Mouse (Mus musculus) limb, embryonic 14.5 days (tissue): ENCODE data around the gene Gak. TPM values are rescaled to one million over a fixed set of nuclear protein-coding genes. Genes with fewer than 3 reads are reported as not detected.

ENCODE experiments used
- ATAC-seq: fragments of 200-750 bp; cut with Nextera tagmentation; 2 replicates; pipeline ENCODE4 v1.8.0; 2017; ENCODE audit warnings: low read depth, moderate number of reproducible peaks, moderate TSS enrichment; ENCODE audit not compliant: low FRiP score
- DNase-seq: peaks from one replicate; pipeline ENCODE4 v3.0.0-alpha.2; 2015; ENCODE audit warnings: low spot score
- H3K27ac ChIP-seq: fragments of 300-500 bp; sonication (generic); replicated peaks from 2 replicates; pipeline ENCODE4 v1.5.1; 2014; ENCODE audit warnings: low read depth, mild to moderate bottlenecking, low read length, moderate library complexity, mixed read lengths
- H3K27me3 ChIP-seq: fragments of 300-500 bp; sonication (generic); 2 replicates; pipeline ENCODE4 v1.6.1; 2014; ENCODE audit warnings: low read length, mixed read lengths; ENCODE audit not compliant: control insufficient read depth, insufficient read depth
- H3K36me3 ChIP-seq: fragments of 300-500 bp; sonication (generic); 2 replicates; pipeline ENCODE4 v1.6.1; 2014; ENCODE audit warnings: mild to moderate bottlenecking, low read length, moderate library complexity, mixed read lengths; ENCODE audit not compliant: control insufficient read depth, insufficient read depth
- H3K4me1 ChIP-seq: fragments of 300-500 bp; sonication (generic); 2 replicates; pipeline ENCODE4 v1.6.1; 2014; ENCODE audit warnings: antibody characterized with exemption, low read length, mixed read lengths; ENCODE audit not compliant: control insufficient read depth, insufficient read depth
- H3K4me2 ChIP-seq: fragments of 300-500 bp; sonication (generic); replicated peaks from 2 replicates; pipeline ENCODE4 v1.6.1; 2014; ENCODE audit warnings: low read depth, mild to moderate bottlenecking, low read length, moderate library complexity; ENCODE audit not compliant: severe bottlenecking
- H3K4me3 ChIP-seq: fragments of 300-500 bp; sonication (generic); replicated peaks from 2 replicates; pipeline ENCODE4 v1.5.1; 2014; ENCODE audit warnings: low read length
- H3K9ac ChIP-seq: fragments of 300-500 bp; sonication (generic); 2 replicates; pipeline ENCODE4 v1.6.1; 2014; ENCODE audit warnings: mild to moderate bottlenecking, low read depth, low read length, moderate library complexity; ENCODE audit not compliant: severe bottlenecking
- H3K9me3 ChIP-seq: fragments of 300-500 bp; sonication (generic); 2 replicates; pipeline ENCODE4 v1.6.1; 2016; ENCODE audit warnings: low read length; ENCODE audit not compliant: control insufficient read depth
- POLR2A ChIP-seq: fragments of 200-500 bp; IDR thresholded peaks from 2 replicates; pipeline ENCODE4 v1.8.0; 2012; ENCODE audit warnings: inconsistent platforms, mild to moderate bottlenecking, moderate library complexity, borderline replicate concordance; ENCODE audit not compliant: insufficient read depth, insufficient read length; ENCODE audit errors: extremely low read depth
- WGBS: fragments of 180-500 bp; shearing (Covaris S2); extraction: QIAGEN DNeasy Blood & Tissue Kit; methylation state at CpG from one replicate; pipeline ENCODE4 v1.1.7; 2014; 5-methylcytosine and 5-hydroxymethylcytosine counted together
- polyA plus RNA-seq, 2 experiments: library from polyadenylated mRNA; depleted of rRNA in 1 of 2; stranded (reverse) in 1 of 2; unstranded in 1 of 2; fragments of >200 nt; fragmentation: Nextera tagmentation in 1 of 2; extraction: Ambion mirVana in 1 of 2; gene quantifications; 2 replicates each; pipeline versions ENCODE4 v1.2.1 to v1.2.3; 2012 to 2014

Gak gene
- polyA plus RNA-seq, 2 experiments: 46.0 to 55.6 TPM

DNA sequence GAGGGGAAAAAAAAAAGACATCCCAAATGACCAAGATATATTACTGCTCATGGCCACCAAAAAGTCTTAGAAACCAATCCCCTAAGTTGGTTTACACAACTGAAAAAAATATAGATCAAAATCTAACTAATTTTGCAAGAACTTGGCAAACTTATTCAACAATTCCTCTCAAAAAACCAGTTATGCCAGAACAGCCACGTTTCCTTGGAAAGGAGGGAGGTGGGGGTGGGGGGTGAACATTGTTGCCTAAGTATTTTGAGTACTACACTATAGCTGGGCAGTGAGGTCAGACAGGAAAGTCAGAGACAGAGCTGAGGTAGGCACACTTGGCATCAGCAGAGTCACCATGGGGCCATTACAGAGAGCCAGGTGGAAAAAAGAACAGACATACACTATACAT, 29.6 kb downstream of the Gak start:
- H3K36me3 ChIP-seq: peaks cover 92% of the 10 kb centered on the region
- 68% methylated on average over 1 of the region's 1 CpGs for WGBS
- no peak for TF ChIP-seq POLR2A

DNA sequence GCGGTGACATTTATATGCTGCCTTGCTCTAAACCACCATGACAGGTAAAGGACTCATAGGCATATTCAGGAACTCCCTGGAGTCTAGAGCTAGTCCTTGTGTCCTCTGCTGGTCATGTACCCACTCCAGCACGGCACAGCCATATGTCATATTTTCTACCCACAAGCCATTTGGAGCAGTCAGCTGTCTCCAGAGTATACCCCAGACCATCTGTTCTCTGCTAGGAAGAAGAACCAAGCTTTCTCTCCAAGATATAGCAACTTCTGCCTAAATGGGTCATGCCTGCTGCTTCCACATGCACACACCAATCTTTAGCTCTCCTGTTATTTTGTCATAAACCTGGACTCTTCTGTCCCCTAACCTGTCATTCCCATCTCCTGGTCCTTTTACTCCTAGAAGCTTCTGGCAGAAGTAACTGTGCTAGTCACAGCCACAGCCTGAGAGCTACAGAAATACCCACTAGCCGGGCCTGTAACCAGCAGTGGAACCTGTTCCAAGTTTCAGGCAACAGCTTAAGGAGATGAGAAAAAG, 48.1 kb downstream of the Gak start:
- TF ChIP-seq POLR2A: no peak
- peaks cover 88% of the 10 kb centered on the region for H3K36me3 ChIP-seq
- H3K27me3 ChIP-seq: no peaks in the 10 kb centered on the region
- no peak overlapping the region for H3K4me3 ChIP-seq
- H3K4me2 ChIP-seq: no peak overlapping the region
- ATAC-seq (no peak), DNase-seq (no peak)
- no peak overlapping the region for H3K27ac ChIP-seq
- H3K9ac ChIP-seq: no peak overlapping the region
- 85% methylated on average over 3 of the region's 3 CpGs for WGBS
- H3K4me1 ChIP-seq: no peaks in the 10 kb centered on the region
- H3K9me3 ChIP-seq: no peaks in the 10 kb centered on the region

More for the DNA sequence above, 29.6 kb downstream of the Gak start:
- Histone ChIP-seq H3K9ac (no peak overlapping the region), H3K4me1 (no peaks in the 10 kb centered on the region), H3K4me2 (no peak overlapping the region), H3K27me3 (no peaks in the 10 kb centered on the region), H3K9me3 (no peaks in the 10 kb centered on the region), H3K4me3 (no peak overlapping the region), H3K27ac (no peak overlapping the region)
- no peak for ATAC-seq
- DNase-seq: no peak

DNA sequence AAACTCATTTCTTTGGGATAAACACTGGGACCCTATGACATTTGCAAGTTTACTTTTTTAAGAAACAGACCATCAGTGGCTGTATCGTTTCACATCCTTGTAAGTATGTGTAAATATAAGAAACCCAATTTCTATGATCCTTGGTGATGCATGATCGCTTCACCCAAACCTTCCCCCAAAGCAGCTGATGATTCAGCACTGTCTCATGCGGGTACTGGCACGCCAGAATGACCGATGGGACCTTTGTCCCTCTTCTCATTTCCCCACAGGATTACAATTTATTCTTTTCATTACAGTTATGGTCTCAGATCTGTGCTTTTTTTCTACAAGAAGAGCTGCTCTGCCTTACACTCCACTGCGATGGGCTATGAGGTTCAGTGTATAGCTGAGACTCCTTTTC, 56.5 kb downstream of the Gak start:
- no peak for DNase-seq
- no peak overlapping the region for H3K4me3 ChIP-seq
- H3K4me2 ChIP-seq: no peak overlapping the region
- TF ChIP-seq POLR2A: no peak
- no peak overlapping the region for H3K27ac ChIP-seq
- H3K36me3 ChIP-seq: peaks cover 95% of the 10 kb centered on the region
- no peaks in the 10 kb centered on the region for H3K4me1 ChIP-seq
- no peaks in the 10 kb centered on the region for H3K27me3 ChIP-seq
- no peak overlapping the region for H3K9ac ChIP-seq
- 98% methylated on average over 6 of the region's 6 CpGs for WGBS
- no peak for ATAC-seq
- H3K9me3 ChIP-seq: no peaks in the 10 kb centered on the region

DNA sequence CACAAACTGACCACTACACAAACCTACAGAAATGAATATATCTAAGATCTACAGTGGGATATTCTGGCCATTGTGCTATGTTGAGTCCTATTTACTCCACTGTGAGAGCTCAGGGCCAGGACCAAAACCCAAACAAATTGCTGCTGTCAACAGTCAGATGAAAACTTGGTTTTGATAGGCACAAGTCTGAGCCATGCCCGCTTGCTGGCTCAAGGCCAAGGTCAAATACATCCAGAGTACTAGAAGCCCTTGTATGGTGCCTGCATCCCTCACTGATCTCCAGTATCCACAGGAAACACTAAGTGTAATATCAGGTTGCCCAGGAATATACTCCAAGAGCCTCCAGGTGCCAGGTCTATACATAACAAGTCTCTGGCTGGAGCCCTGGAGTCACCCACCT, 58.6 kb downstream of the Gak start:
- H3K9me3 ChIP-seq: no peaks in the 10 kb centered on the region
- no peak overlapping the region for H3K9ac ChIP-seq
- 80% methylated on average over 1 of the region's 1 CpGs for WGBS
- TF ChIP-seq POLR2A: no peak
- H3K27ac ChIP-seq: no peak overlapping the region
- peaks cover 89% of the 10 kb centered on the region for H3K36me3 ChIP-seq
- ATAC-seq (no peak), DNase-seq (no peak)
- no peak overlapping the region for H3K4me2 ChIP-seq
- H3K4me1 ChIP-seq: no peaks in the 10 kb centered on the region
- no peaks in the 10 kb centered on the region for H3K27me3 ChIP-seq
- no peak overlapping the region for H3K4me3 ChIP-seq

DNA sequence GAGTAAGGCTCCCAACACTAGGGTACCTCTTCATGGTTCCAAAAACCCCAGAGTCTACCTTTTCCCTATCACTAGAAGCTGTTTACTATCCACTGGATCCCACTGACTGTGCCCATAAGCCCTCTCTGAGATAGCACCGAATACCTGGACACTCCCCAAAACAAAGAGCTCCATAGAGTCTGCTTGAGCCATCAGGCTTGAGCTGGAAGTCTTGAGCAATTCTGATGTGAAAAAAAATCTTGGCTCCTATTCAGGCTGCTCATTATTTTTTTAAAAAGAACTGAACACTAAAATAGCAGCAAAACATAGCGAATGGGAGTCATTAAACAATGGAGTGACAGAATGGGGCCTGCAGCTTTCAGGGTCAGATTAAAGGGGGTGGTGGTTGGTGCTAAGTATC, 62.5 kb downstream of the Gak start:
- ATAC-seq (no peak), DNase-seq (no peak)
- Histone ChIP-seq H3K4me3 (no peak overlapping the region), H3K27me3 (no peaks in the 10 kb centered on the region), H3K36me3 (peaks cover 55% of the 10 kb centered on the region), H3K4me1 (no peaks in the 10 kb centered on the region), H3K9me3 (no peaks in the 10 kb centered on the region), H3K4me2 (no peak overlapping the region), H3K27ac (no peak overlapping the region), H3K9ac (no peak overlapping the region)
- no peak for TF ChIP-seq POLR2A
- 83% methylated on average over 2 of the region's 2 CpGs for WGBS

DNA sequence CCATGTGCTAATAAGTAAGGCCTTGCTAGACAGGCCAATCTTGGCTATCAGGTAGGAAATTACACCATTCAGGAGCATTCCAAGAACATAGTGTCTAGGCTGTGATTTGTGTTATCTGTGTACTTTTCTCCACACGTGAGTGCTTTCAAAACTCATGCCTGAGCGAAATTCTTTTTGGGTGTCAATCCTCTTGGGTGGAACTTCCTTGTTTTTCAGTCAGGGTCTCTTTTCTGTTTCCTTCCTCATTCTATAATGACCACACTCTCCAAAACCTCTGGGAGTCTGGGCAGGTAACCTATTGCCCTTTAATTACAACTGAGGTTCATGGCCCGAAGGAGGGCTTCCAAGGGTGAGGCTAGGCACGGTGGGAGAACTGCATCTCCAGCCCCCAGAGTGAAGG, 63.0 kb downstream of the Gak start:
- H3K4me3 ChIP-seq: no peak overlapping the region
- no peaks in the 10 kb centered on the region for H3K27me3 ChIP-seq
- no peak overlapping the region for H3K4me2 ChIP-seq
- no peak for ATAC-seq
- no peak overlapping the region for H3K27ac ChIP-seq
- H3K9me3 ChIP-seq: no peaks in the 10 kb centered on the region
- no peak overlapping the region for H3K9ac ChIP-seq
- 93% methylated on average over 4 of the region's 4 CpGs for WGBS
- peaks cover 49% of the 10 kb centered on the region for H3K36me3 ChIP-seq
- no peak for TF ChIP-seq POLR2A
- no peak for DNase-seq
- H3K4me1 ChIP-seq: no peaks in the 10 kb centered on the region
